Mouse (Mus musculus) heart, embryonic 12.5 days (tissue): Measurements from ENCODE around the gene Bdh2. TPM values are rescaled to one million over a fixed set of nuclear protein-coding genes. Genes with fewer than 3 reads are reported as not detected.

Experiments used
- ATAC-seq: fragments of 200-750 bp; cut with Nextera tagmentation; 2 replicates; pipeline ENCODE4 v1.8.0; 2017; ENCODE audit warnings: moderate TSS enrichment, moderate library complexity; ENCODE audit not compliant: insufficient number of reproducible peaks, low FRiP score
- H3K27ac ChIP-seq: fragments of 300-500 bp; sonication (generic); 2 replicates; pipeline ENCODE4 v1.5.1; 2016; ENCODE audit warnings: mild to moderate bottlenecking, moderate library complexity; ENCODE audit not compliant: poor library complexity, severe bottlenecking
- H3K27me3 ChIP-seq: fragments of 300-500 bp; sonication (generic); replicated peaks from 2 replicates; pipeline ENCODE4 v1.6.1; 2016; ENCODE audit warnings: mild to moderate bottlenecking, moderate library complexity
- H3K36me3 ChIP-seq: fragments of 300-500 bp; sonication (generic); 2 replicates; pipeline ENCODE4 v1.6.1; 2016; ENCODE audit warnings: mild to moderate bottlenecking, moderate library complexity
- H3K4me1 ChIP-seq: fragments of 300-500 bp; sonication (generic); replicated peaks from 2 replicates; pipeline ENCODE4 v1.6.1; 2016; ENCODE audit warnings: mild to moderate bottlenecking
- H3K4me2 ChIP-seq: fragments of 300-500 bp; sonication (generic); 2 replicates; pipeline ENCODE4 v1.6.1; 2016; ENCODE audit warnings: mild to moderate bottlenecking, moderate library complexity
- H3K4me3 ChIP-seq: fragments of 300-500 bp; sonication (generic); 2 replicates; pipeline ENCODE4 v1.5.1; 2016; ENCODE audit warnings: mild to moderate bottlenecking
- H3K9ac ChIP-seq: fragments of 300-500 bp; sonication (generic); 2 replicates; pipeline ENCODE4 v1.6.1; 2016; ENCODE audit warnings: mild to moderate bottlenecking, moderate library complexity
- H3K9me3 ChIP-seq: fragments of 300-500 bp; sonication (generic); replicated peaks from 2 replicates; pipeline ENCODE4 v1.6.1; 2016; ENCODE audit warnings: mild to moderate bottlenecking, moderate library complexity
- WGBS: fragments of 180-500 bp; shearing (Covaris S2); methylation state at CpG from one replicate; pipeline ENCODE4 v1.1.7; 2016; 5-methylcytosine and 5-hydroxymethylcytosine counted together
- polyA plus RNA-seq: library from polyadenylated mRNA; unstranded; fragments of >200 nt; fragmentation: Nextera tagmentation; extraction: Ambion mirVana; gene quantifications from 2 replicates; pipeline ENCODE4 v1.2.1, GENCODE M21; 2016

Gene Bdh2
- polyA plus RNA-seq, 1 experiment from 2014 or later = 3.0 TPM

DNA sequence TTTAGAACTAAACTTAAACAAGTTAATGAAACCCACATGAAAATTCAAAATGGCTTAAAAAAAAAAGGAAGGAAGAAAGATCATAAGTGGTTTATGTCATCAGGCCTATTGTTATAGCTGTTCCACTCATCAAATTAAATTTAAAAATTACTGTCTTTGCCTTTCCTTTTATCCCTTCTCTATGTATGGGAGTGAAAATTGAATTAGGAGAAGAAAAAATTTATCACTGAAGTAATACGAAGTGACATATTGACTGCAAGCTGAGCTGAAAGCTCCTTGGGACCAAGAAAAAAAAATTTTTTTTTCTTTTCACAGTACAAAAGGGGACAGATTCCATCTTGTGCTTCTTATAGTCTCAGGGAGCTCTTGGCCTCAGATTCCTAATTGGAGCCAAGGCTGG is 14.5 kb downstream of the Bdh2 start:
- 89% methylated on average over 1 of the region's 1 CpGs for WGBS
- no peak overlapping the region for H3K27ac ChIP-seq
- peaks cover 4% of the 10 kb centered on the region for H3K4me1 ChIP-seq
- H3K9me3 ChIP-seq = no peaks in the 10 kb centered on the region
- ATAC-seq = no peak
- no peaks in the 10 kb centered on the region for H3K36me3 ChIP-seq
- no peaks in the 10 kb centered on the region for H3K27me3 ChIP-seq
- no peak overlapping the region for H3K9ac ChIP-seq
- no peak overlapping the region for H3K4me2 ChIP-seq
- H3K4me3 ChIP-seq = no peak overlapping the region

DNA sequence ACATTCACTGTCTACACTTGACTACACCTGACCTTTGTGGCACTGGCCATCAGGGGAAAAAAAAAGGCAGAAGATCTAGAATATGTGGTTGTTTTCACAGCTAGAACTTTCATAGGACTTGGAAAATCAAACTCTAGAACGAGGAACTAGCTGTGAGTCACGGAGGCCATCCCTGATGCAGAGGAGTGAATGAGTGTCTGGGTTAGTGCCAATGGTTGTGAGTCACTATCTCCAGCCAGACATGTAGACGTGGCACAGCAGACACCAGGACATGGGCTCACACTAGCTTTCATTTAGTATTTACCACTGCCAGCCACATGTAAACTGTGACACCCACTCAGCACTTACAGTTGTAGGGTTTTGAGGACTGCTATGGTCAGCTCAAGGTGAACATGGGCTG is 17.5 kb downstream of the Bdh2 start:
- H3K27me3 ChIP-seq = no peaks in the 10 kb centered on the region
- no peak for ATAC-seq
- H3K36me3 ChIP-seq = no peaks in the 10 kb centered on the region
- H3K4me2 ChIP-seq = no peak overlapping the region
- H3K27ac ChIP-seq = no peak overlapping the region
- H3K9ac ChIP-seq = no peak overlapping the region
- H3K4me1 ChIP-seq = peaks cover 3% of the 10 kb centered on the region
- no peak overlapping the region for H3K4me3 ChIP-seq
- 58% methylated on average over 3 of the region's 3 CpGs for WGBS
- H3K9me3 ChIP-seq = no peaks in the 10 kb centered on the region

DNA sequence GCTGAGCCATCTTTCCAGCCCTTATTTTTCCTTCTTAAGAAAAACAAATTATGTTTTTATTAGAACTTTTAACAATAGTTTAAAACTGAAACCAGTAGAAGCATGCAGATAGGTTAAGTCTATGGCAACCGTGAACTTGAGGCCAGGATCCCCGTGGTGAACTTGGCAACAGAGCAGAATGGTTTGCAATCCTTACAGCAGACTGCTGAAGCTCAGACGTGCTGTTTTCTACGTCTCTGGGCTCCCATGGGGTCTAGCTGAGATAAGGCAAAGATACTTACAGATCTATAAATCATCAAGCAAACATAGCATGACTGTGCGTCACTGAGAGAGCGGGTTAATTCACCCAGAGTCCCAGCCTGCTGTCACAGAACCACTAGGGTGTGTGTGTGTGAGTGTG is 19.1 kb downstream of the Bdh2 start:
- Histone ChIP-seq H3K9ac (no peak overlapping the region), H3K27ac (no peak overlapping the region), H3K4me2 (no peak overlapping the region), H3K4me1 (0 out of 2 replicates have a peak, but pooled peaks cover 2% of the 10 kb centered on the region), H3K36me3 (no peaks in the 10 kb centered on the region), H3K4me3 (no peak overlapping the region), H3K9me3 (no peaks in the 10 kb centered on the region), H3K27me3 (no peaks in the 10 kb centered on the region)
- ATAC-seq = no peak
- WGBS = 62% methylated on average over 6 of the region's 6 CpGs

DNA sequence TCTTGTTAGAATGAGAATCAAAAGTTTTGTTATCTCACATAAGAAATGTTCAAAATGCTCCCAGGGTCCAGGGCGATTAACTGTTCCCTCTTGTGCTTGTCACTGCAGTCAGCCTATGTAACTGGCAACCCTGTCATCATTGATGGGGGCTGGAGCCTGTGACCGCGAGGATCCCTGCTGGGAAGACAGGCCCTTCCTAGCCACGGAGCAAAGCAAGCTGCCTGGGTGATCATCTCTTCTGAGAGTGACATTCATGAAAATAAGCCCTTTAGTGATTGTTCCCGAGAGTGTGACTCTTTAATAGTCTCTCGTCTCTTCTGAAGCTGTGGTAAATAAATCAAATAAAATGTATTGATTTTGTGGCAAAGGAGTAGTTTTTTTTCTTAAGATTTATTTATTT is 23.0 kb downstream of the Bdh2 start:
- H3K4me3 ChIP-seq = no peak overlapping the region
- 38% methylated on average over 6 of the region's 6 CpGs for WGBS
- no peak overlapping the region for H3K27ac ChIP-seq
- H3K4me1 ChIP-seq = peaks cover 9% of the 10 kb centered on the region; the same call in 1 of the 2 replicates
- H3K4me2 ChIP-seq = no peak overlapping the region
- ATAC-seq = no peak
- H3K36me3 ChIP-seq = no peaks in the 10 kb centered on the region
- peaks cover 4% of the 10 kb centered on the region; the same call in 1 of the 2 replicates for H3K27me3 ChIP-seq
- H3K9me3 ChIP-seq = no peaks in the 10 kb centered on the region
- no peak overlapping the region for H3K9ac ChIP-seq

DNA sequence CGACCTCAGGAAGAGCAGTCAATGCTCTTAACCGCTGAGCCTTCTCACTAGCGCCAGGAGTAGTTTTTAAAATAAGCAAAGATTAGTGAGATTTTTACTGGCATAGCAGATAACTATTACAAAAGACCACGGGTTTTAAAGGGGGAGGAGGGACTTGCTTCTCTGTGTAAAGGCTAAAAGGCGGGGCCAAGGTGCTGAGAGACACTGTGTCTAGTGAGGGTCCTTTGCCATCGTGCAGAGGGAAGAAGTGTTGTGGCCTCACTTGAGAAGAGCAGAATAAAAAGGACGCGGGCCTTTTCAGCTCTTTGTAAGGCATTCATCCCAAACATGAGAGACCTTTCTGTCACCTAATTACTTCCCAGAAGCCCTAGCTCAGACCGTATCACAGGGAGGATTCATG is 23.5 kb downstream of the Bdh2 start:
- Histone ChIP-seq H3K9me3 (no peaks in the 10 kb centered on the region), H3K4me2 (no peak overlapping the region), H3K4me3 (no peak overlapping the region), H3K36me3 (no peaks in the 10 kb centered on the region), H3K9ac (no peak overlapping the region), H3K4me1 (peaks cover 9% of the 10 kb centered on the region; the same call in 1 of the 2 replicates), H3K27me3 (peaks cover 4% of the 10 kb centered on the region; the same call in 1 of the 2 replicates), H3K27ac (no peak overlapping the region)
- no peak for ATAC-seq
- 40% methylated on average over 9 of the region's 9 CpGs for WGBS

DNA sequence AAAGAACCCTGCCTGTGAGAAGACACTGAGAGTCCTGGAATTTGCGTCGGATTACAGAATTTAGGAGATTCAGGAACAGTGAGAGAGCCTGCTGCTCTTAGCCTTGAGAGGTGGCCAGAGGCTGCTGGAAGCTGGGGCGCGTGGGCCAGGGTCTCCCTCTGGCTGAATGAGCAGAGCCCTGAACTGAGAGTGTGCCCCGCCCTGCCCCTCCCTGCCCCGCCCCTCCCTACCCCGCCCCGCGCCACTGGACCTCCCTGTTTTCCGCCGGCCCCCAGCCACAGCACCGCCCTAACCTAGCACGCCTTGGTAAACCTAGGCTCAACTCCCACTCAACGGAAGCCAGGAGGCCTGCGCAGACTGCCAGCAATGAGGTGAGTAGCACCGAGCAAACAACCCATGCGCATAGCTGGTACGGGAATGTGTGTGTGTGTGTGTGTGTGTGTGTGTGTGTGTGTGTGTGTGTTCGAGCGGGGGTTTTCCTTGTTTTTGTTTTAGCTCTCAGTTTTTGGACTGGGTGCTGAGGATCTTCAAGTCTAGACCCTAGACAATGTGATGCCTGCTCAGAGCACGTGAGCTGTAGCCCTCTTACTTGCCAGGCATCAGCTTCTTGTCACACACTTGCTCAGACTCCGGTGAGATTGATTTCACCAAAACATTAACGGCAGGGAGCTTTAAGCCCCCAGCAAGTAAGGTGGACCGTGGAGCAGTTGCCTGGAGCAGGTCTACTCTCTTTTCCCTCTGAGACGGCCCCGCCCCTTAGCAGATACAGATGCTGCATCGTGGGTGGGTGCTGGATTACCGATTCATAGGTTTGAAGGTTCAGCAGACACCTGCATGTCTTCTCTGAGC is 26.6 kb downstream of the Bdh2 start, which contains the start of gene Slc9b2:
TSS of gene Slc9b2 (plus strand) at position 290 of the 849 bp plus-strand sequence.
- H3K27ac ChIP-seq = no peak within 1 kb of the TSS
- H3K36me3 ChIP-seq = no peaks in the 10 kb centered on the region
- H3K4me2 ChIP-seq = peak within 1 kb of the TSS; percentile 87
- H3K9me3 ChIP-seq = no peaks in the 10 kb centered on the region
- peak within 1 kb of the TSS; percentile 64 for H3K9ac ChIP-seq
- peaks cover 9% of the 10 kb centered on the region; the same call in 1 of the 2 replicates for H3K4me1 ChIP-seq
- H3K27me3 ChIP-seq = peaks cover 4% of the 10 kb centered on the region; the same call in 1 of the 2 replicates
- ATAC-seq = peak; percentile 75; the same call in 1 of the 2 replicates
- peak within 1 kb of the TSS; percentile 45 for H3K4me3 ChIP-seq
- WGBS = 10% methylated on average over 24 of the region's 28 CpGs

DNA sequence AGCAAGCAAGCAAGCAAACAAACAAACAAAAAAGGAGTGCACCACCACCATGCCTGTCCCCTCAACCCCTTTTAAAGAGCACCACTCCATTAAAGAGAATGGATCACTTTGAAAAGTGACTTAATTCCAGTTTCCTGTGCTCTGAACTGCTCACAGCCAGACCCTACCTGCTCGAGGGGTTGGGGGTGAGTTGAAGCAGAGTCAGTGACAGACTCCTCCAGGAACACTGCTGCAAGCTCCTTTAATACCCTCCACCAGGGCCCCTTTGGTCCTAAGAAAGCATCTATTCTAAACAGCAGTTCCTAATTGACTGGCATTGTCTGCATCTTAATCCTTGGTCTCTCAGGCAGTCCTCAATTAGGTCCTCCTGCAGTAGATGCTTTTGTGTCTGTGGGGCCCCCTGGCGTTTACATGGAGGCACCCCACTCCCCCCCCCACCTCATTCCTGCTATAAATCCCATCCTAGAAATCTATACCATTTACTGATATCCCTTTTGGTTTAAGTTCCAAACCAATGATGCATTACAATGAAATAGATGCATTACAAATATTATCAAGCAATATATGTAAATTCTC is 32.0 kb downstream of the Bdh2 start:
- Histone ChIP-seq H3K36me3 (no peaks in the 10 kb centered on the region), H3K27ac (no peak overlapping the region), H3K4me3 (no peak overlapping the region), H3K4me2 (no peak overlapping the region), H3K9ac (no peak overlapping the region), H3K4me1 (peaks cover 2% of the 10 kb centered on the region; the same call in 1 of the 2 replicates), H3K27me3 (0 out of 2 replicates have a peak, but pooled peaks cover 4% of the 10 kb centered on the region), H3K9me3 (peaks cover 4% of the 10 kb centered on the region; the same call in 1 of the 2 replicates)
- no peak for ATAC-seq
- 35% methylated on average over 2 of the region's 2 CpGs for WGBS

DNA sequence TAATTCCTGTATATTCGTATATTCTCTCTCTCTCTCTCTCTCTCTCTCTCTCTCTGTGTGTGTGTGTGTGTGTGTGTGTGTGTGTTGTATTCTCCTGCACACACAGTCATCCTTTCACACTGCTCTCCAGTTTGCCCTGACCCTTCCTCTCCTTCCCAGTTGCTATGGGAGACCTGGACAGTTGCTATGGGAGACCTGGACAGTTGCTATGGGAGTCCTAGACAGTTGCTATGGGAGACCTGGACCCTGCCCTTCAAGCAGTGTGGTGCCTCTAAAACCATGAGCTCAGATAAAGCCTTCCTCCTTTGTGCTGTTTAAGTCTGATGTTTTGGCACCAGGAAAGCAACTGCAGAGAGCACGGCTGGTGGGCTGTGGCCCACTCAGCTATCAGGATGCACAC is 32.7 kb downstream of the Bdh2 start:
- H3K4me2 ChIP-seq = no peak overlapping the region
- H3K4me3 ChIP-seq = no peak overlapping the region
- no peaks in the 10 kb centered on the region for H3K27me3 ChIP-seq
- no peak overlapping the region for H3K9ac ChIP-seq
- 76% methylated on average over 2 of the region's 2 CpGs for WGBS
- H3K27ac ChIP-seq = no peak overlapping the region
- peaks cover 4% of the 10 kb centered on the region; the same call in 1 of the 2 replicates for H3K9me3 ChIP-seq
- H3K36me3 ChIP-seq = no peaks in the 10 kb centered on the region
- no peak for ATAC-seq
- no peaks in the 10 kb centered on the region for H3K4me1 ChIP-seq

DNA sequence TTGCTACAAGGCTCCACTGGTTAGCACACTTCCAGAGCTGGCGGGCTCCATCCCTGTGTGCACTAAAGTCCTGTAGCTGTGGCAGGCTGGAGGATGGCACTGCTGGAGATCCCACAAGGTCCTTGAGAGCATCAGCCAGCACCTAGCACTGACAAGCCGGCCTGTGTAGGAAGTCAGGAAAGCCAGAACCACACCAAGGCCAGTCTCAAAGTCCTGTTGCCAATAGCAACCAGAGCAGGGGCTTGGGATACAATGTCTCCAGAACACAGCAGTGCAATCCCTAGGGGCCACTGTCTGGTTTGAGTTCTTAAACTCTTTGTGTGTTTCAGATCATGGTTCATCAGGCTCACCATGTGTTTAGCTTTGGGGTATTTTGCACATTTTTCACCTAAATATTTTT is 33.8 kb downstream of the Bdh2 start:
- Histone ChIP-seq H3K27ac (no peak overlapping the region), H3K4me2 (no peak overlapping the region), H3K9ac (no peak overlapping the region), H3K27me3 (no peaks in the 10 kb centered on the region), H3K36me3 (no peaks in the 10 kb centered on the region), H3K4me1 (no peaks in the 10 kb centered on the region), H3K4me3 (no peak overlapping the region), H3K9me3 (peaks cover 4% of the 10 kb centered on the region; the same call in 1 of the 2 replicates)
- 52% methylated on average over 2 of the region's 2 CpGs for WGBS
- ATAC-seq = no peak

DNA sequence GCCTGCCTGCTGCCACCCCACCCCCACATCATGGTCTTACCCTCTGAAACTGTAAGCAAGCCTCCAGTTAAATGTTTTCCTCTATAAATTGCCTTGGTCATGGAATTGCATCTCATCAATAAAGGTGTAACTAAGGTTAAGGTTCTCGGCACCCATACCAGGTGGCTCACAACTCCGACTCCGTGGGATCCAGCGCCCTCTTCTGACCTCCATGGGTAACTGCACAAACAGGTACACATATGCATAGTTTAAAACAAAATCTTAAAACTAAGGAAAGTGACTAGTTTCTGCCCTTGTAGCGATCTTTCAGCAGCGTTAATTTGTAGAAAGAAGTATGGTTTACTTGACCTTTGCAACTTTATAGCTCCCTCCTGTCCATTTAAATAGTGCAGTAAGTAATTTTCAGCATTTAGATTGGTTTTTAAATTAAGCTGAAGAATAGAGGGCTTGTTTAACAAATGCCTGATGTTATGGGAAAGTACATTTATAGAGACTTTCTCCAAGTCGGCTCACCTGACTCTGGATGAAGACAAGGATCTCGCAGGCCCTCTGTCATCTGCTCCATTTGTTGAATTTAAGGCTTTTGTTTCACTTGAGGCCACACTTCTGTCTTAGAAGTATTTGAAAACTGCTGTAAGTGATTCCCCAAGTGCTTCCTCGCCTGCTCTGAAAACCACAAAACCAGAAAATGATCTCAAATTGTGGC is 34.9 kb downstream of the Bdh2 start:
- H3K4me3 ChIP-seq = no peak overlapping the region
- no peaks in the 10 kb centered on the region for H3K4me1 ChIP-seq
- H3K27me3 ChIP-seq = no peaks in the 10 kb centered on the region
- no peaks in the 10 kb centered on the region for H3K36me3 ChIP-seq
- H3K9me3 ChIP-seq = peaks cover 4% of the 10 kb centered on the region; the same call in 1 of the 2 replicates
- no peak overlapping the region for H3K9ac ChIP-seq
- 80% methylated on average over 9 of the region's 9 CpGs for WGBS
- ATAC-seq = no peak
- no peak overlapping the region for H3K27ac ChIP-seq
- H3K4me2 ChIP-seq = no peak overlapping the region

DNA sequence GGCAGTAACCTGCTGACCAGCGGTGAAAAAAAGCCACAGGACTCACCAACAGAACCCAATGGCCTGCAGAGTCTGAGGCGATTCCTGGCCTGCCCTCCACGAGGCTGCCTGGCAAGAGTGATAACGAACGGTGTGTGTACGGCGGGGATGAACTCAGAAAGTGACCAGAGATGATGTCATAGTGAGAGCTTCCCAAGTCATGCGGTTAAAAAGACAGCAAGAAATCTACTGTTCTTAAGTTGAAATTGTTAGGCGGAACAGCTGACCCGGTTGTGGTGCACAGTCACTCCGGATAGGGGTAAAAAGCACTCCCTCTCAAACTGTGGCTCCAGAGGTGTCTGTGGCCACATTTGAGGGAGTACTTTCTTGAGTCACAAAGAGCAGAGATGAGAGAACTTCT is 37.3 kb downstream of the Bdh2 start:
- H3K4me2 ChIP-seq = no peak overlapping the region
- H3K9me3 ChIP-seq = peaks cover 4% of the 10 kb centered on the region; the same call in 1 of the 2 replicates
- no peak overlapping the region for H3K9ac ChIP-seq
- no peaks in the 10 kb centered on the region for H3K36me3 ChIP-seq
- no peak overlapping the region for H3K4me3 ChIP-seq
- no peaks in the 10 kb centered on the region for H3K4me1 ChIP-seq
- no peaks in the 10 kb centered on the region for H3K27me3 ChIP-seq
- ATAC-seq = no peak
- H3K27ac ChIP-seq = no peak overlapping the region
- 62% methylated on average over 11 of the region's 11 CpGs for whole genome bisulfite sequencing
